Mouse (Mus musculus) liver, adult 2 months (tissue): ENCODE results near the gene Churc1. TPM values are rescaled to one million over a fixed set of nuclear protein-coding genes. Genes with fewer than 3 reads are reported as not detected.
A peak's percentile ranks its signal among the peaks of the same experiment; 100 is the strongest.

Experiments
- DNase-seq: peaks from one replicate; pipeline ENCODE4 v3.0.0-alpha.2; 2011; ENCODE audit warnings: low read depth, low spot score; ENCODE audit errors: extremely low read depth
- H3K27ac ChIP-seq: fragments of 200-500 bp; replicated peaks from 2 replicates; pipeline ENCODE4 v1.5.1; 2012; ENCODE audit warnings: low read depth, mild to moderate bottlenecking, control low read depth, inconsistent platforms, low read length; ENCODE audit not compliant: insufficient read depth
- H3K27me3 ChIP-seq: fragments of 200-500 bp; 2 replicates; pipeline ENCODE4 v1.6.1; 2012; ENCODE audit warnings: mild to moderate bottlenecking, moderate library complexity, low read length, inconsistent platforms; ENCODE audit not compliant: control insufficient read depth, insufficient read depth
- H3K36me3 ChIP-seq: fragments of 200-500 bp; 2 replicates; pipeline ENCODE4 v1.6.1; 2012; ENCODE audit warnings: low read length, inconsistent platforms; ENCODE audit not compliant: control insufficient read depth, insufficient read depth
- H3K4me1 ChIP-seq: fragments of 200-500 bp; 2 replicates; pipeline ENCODE4 v1.6.1; 2011; ENCODE audit warnings: low read length; ENCODE audit not compliant: control insufficient read depth, insufficient read depth
- H3K4me3 ChIP-seq: fragments of 200-500 bp; 2 replicates; pipeline ENCODE4 v1.5.1; 2011; ENCODE audit warnings: low read depth, mild to moderate bottlenecking, control low read depth, low read length, moderate library complexity; ENCODE audit not compliant: insufficient read depth
- H3K79me2 ChIP-seq: fragments of 200-500 bp; 2 replicates; pipeline ENCODE4 v1.6.1; 2012; ENCODE audit warnings: inconsistent platforms, mild to moderate bottlenecking, low read length, moderate library complexity; ENCODE audit not compliant: control insufficient read depth, insufficient read depth
- H3K9ac ChIP-seq: fragments of 200-500 bp; 2 replicates; pipeline ENCODE4 v1.6.1; 2012; ENCODE audit warnings: low read depth, mild to moderate bottlenecking, control low read depth, inconsistent platforms, low read length
- CTCF ChIP-seq: fragments of 200-500 bp; IDR thresholded peaks from 2 replicates; pipeline ENCODE4 v1.5.1; 2011; ENCODE audit warnings: low read depth, low read length, control low read depth
- POLR2A ChIP-seq: fragments of 200-500 bp; IDR thresholded peaks from 2 replicates; pipeline ENCODE4 v1.6.1; 2011; ENCODE audit warnings: low read length, control low read depth; ENCODE audit not compliant: insufficient read depth; ENCODE audit errors: extremely low read depth
- WGBS: fragments of 180-500 bp; shearing (Covaris S2); methylation state at CpG from one replicate; pipeline ENCODE4 v1.1.7; 2018; 5-methylcytosine and 5-hydroxymethylcytosine counted together
- polyA plus RNA-seq: library from polyadenylated mRNA; depleted of rRNA; stranded (reverse); fragments of >200 nt; gene quantifications from 2 replicates; pipeline ENCODE4 v1.2.3, GENCODE M21; 2012
- total RNA-seq: library from RNA; depleted of rRNA; stranded (reverse); fragments of >200 nt; gene quantifications from 2 replicates; pipeline ENCODE4 v1.2.3, GENCODE M21; 2014

The Churc1 gene
- total and polyA plus RNA-seq, 2 experiments: 51.8 to 99.2 TPM

- WGBS: 80% methylated on average over 7 of the region's 7 CpGs
- DNase-seq: no peak
- no peaks in the 10 kb centered on the region for H3K79me2 ChIP-seq
- no peak overlapping the region for H3K27ac ChIP-seq
- no peak overlapping the region for H3K9ac ChIP-seq
- TF ChIP-seq CTCF: no peak
- H3K4me3 ChIP-seq: no peak overlapping the region
- no peaks in the 10 kb centered on the region for H3K4me1 ChIP-seq
- H3K36me3 ChIP-seq: no peaks in the 10 kb centered on the region
- no peaks in the 10 kb centered on the region for H3K27me3 ChIP-seq
Measured at GRCm38 (mm10) chr12:76796938-76797539, 31.7 kb downstream of the Churc1 start.

GRCm38 (mm10) chr12:76798008-76798720 is 32.8 kb downstream of the Churc1 start:
- WGBS: 60% methylated on average over 5 of the region's 5 CpGs
- Histone ChIP-seq H3K4me1 (no peaks in the 10 kb centered on the region), H3K27ac (no peak overlapping the region), H3K4me3 (no peak overlapping the region), H3K27me3 (no peaks in the 10 kb centered on the region), H3K79me2 (no peaks in the 10 kb centered on the region), H3K9ac (no peak overlapping the region), H3K36me3 (no peaks in the 10 kb centered on the region)
- TF ChIP-seq CTCF: no peak
- TF ChIP-seq POLR2A: no peak
- DNase-seq: no peak

- Histone ChIP-seq H3K27ac (no peak overlapping the region), H3K79me2 (no peaks in the 10 kb centered on the region), H3K9ac (no peak overlapping the region), H3K4me1 (no peaks in the 10 kb centered on the region), H3K4me3 (no peak overlapping the region), H3K27me3 (no peaks in the 10 kb centered on the region), H3K36me3 (no peaks in the 10 kb centered on the region)
- WGBS: 88% methylated on average over 10 of the region's 10 CpGs
- no peak for DNase-seq
- TF ChIP-seq CTCF: no peak
- TF ChIP-seq POLR2A: no peak
Measured at GRCm38 (mm10) chr12:76803028-76803427, 37.7 kb downstream of the Churc1 start.

GRCm38 (mm10) chr12:76803700-76804252 is 38.4 kb downstream of the Churc1 start:
- DNase-seq: peak; percentile 45
- H3K9ac ChIP-seq: no peak overlapping the region
- TF ChIP-seq CTCF: peak; percentile 62
- no peak for TF ChIP-seq POLR2A
- 48% methylated on average over 7 of the region's 7 CpGs for WGBS
- no peaks in the 10 kb centered on the region for H3K36me3 ChIP-seq
- H3K27ac ChIP-seq: no peak overlapping the region
- no peaks in the 10 kb centered on the region for H3K79me2 ChIP-seq
- H3K4me3 ChIP-seq: no peak overlapping the region
- H3K4me1 ChIP-seq: no peaks in the 10 kb centered on the region
- no peaks in the 10 kb centered on the region for H3K27me3 ChIP-seq

GRCm38 (mm10) chr12:76805056-76805811 is 39.9 kb downstream of the Churc1 start:
- no peaks in the 10 kb centered on the region for H3K4me1 ChIP-seq
- no peaks in the 10 kb centered on the region for H3K79me2 ChIP-seq
- no peak overlapping the region for H3K27ac ChIP-seq
- no peaks in the 10 kb centered on the region for H3K36me3 ChIP-seq
- WGBS: 87% methylated on average over 10 of the region's 10 CpGs
- no peak for TF ChIP-seq CTCF
- H3K9ac ChIP-seq: no peak overlapping the region
- DNase-seq: no peak
- no peak overlapping the region for H3K4me3 ChIP-seq
- no peaks in the 10 kb centered on the region for H3K27me3 ChIP-seq

GRCm38 (mm10) chr12:76807796-76808195 is 42.5 kb downstream of the Churc1 start:
- 84% methylated on average over 10 of the region's 10 CpGs for WGBS
- no peak overlapping the region for H3K27ac ChIP-seq
- H3K4me1 ChIP-seq: no peaks in the 10 kb centered on the region
- no peak overlapping the region for H3K9ac ChIP-seq
- H3K36me3 ChIP-seq: no peaks in the 10 kb centered on the region
- no peak for DNase-seq
- H3K27me3 ChIP-seq: no peaks in the 10 kb centered on the region
- H3K4me3 ChIP-seq: no peak overlapping the region
- TF ChIP-seq CTCF: no peak
- TF ChIP-seq POLR2A: no peak
- H3K79me2 ChIP-seq: no peaks in the 10 kb centered on the region
